Mouse (Mus musculus) stomach, postnatal 0 days (tissue): Measurements from ENCODE around the gene Sez6. TPM values are rescaled to one million over a fixed set of nuclear protein-coding genes. Genes with fewer than 3 reads are reported as not detected.
A peak's percentile ranks its signal among the peaks of the same experiment; 100 is the strongest.

Experiments
- ATAC-seq: fragments of 200-750 bp; cut with Nextera tagmentation; 2 replicates; pipeline ENCODE4 v1.8.0; 2017; ENCODE audit not compliant: low FRiP score, low TSS enrichment
- DNase-seq: peaks from one replicate; pipeline ENCODE4 v3.0.0-alpha.2; 2016; ENCODE audit warnings: low spot score
- H3K27ac ChIP-seq: fragments of 300-500 bp; sonication (generic); replicated peaks from 2 replicates; pipeline ENCODE4 v1.5.1; 2014; ENCODE audit warnings: mild to moderate bottlenecking, control low read depth
- H3K27me3 ChIP-seq: fragments of 300-500 bp; sonication (generic); 2 replicates; pipeline ENCODE4 v1.6.1; 2014; ENCODE audit warnings: low read length; ENCODE audit not compliant: control insufficient read depth, insufficient read depth
- H3K36me3 ChIP-seq: fragments of 300-500 bp; sonication (generic); 2 replicates; pipeline ENCODE4 v1.6.1; 2014; ENCODE audit warnings: low read length, mixed read lengths; ENCODE audit not compliant: control insufficient read depth, insufficient read depth
- H3K4me1 ChIP-seq: fragments of 300-500 bp; sonication (generic); replicated peaks from 2 replicates; pipeline ENCODE4 v1.6.1; 2014; ENCODE audit warnings: antibody characterized with exemption; ENCODE audit not compliant: control insufficient read depth, insufficient read depth
- H3K4me2 ChIP-seq: fragments of 300-500 bp; sonication (generic); replicated peaks from 2 replicates; pipeline ENCODE4 v1.6.1; 2014; ENCODE audit warnings: low read depth, mild to moderate bottlenecking, control low read depth, moderate library complexity
- H3K4me3 ChIP-seq: fragments of 300-500 bp; sonication (generic); 2 replicates; pipeline ENCODE4 v1.5.1; 2014; ENCODE audit warnings: low read depth, low read length, control low read depth
- H3K9ac ChIP-seq: fragments of 300-500 bp; sonication (generic); 2 replicates; pipeline ENCODE4 v1.6.1; 2014; ENCODE audit warnings: mild to moderate bottlenecking, low read length, control low read depth, mixed read lengths
- H3K9me3 ChIP-seq: fragments of 300-500 bp; sonication (generic); 2 replicates; pipeline ENCODE4 v1.6.1; 2016; ENCODE audit warnings: low read length; ENCODE audit not compliant: control insufficient read depth
- CTCF ChIP-seq: IDR thresholded peaks from 2 replicates; pipeline ENCODE4 v1.5.1; 2016; ENCODE audit warnings: antibody characterized with exemption, low read depth, mild to moderate bottlenecking, moderate library complexity
- EP300 ChIP-seq: optimal IDR thresholded peaks from 2 replicates; pipeline ENCODE3; 2016; ENCODE audit warnings: antibody characterized with exemption
- WGBS: fragments of 180-500 bp; shearing (Covaris S2); extraction: QIAGEN DNeasy Blood & Tissue Kit; methylation state at CpG from one replicate; pipeline ENCODE4 v1.1.7; 2014; 5-methylcytosine and 5-hydroxymethylcytosine counted together
- polyA plus RNA-seq: library from polyadenylated mRNA; unstranded; fragments of >200 nt; fragmentation: Nextera tagmentation; extraction: Ambion mirVana; gene quantifications from 2 replicates; pipeline ENCODE4 v1.2.1, GENCODE M21; 2015

The Sez6 gene
- polyA plus RNA-seq = 1.2 and 1.4 TPM in 2 replicates

DNA sequence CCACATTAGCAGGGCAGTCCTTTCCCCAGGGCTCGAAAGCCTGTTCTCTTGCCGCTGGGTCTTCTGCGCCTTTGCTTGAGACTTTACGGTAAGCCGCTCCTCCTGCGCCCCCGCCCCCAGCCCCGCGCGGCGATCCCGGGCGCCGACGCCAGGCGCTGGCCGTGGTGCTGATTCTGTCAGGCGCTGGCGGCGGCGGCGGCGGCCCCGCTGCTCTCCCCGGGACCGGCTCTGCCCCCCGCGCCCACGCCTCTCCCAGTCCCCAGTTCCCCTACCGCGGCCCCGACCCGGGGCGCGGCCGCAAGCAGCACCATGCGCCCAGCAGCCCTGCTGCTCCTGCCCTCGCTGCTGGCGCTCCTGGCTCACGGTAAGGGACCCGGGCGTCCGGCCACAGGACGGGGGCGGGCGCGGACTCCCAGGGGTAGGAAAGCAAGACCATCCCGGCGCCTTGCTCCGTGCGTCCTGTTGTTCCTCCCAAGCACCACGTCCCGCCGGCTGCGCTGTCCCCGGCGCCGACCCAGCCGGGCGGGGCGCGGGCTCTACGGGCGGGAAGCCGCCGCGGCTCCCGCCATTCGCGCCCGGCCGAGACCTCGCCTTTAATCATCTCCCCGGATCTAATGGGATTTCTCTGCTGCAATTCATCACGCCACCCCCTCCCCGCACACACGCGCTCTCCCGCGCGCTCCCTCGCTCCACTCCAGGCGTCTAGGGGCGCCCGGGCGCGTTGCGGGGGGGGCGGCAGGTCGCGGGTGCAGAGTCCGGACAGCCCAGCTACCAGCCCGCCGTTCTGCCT lies at the start of gene Sez6:
Sez6 (plus strand) TSS at position 50 of the 790 bp plus-strand sequence.
- H3K9ac ChIP-seq = no peak within 1 kb of the TSS
- ATAC-seq = peak; percentile 78
- peak within 1 kb of the TSS; percentile 44 for H3K4me3 ChIP-seq
- H3K27me3 ChIP-seq = peaks cover 12% of the 10 kb centered on the region; the same call in 1 of the 2 replicates
- no peaks in the 10 kb centered on the region for H3K36me3 ChIP-seq
- H3K9me3 ChIP-seq = no peaks in the 10 kb centered on the region
- WGBS = 0% methylated on average over 72 of the region's 94 CpGs
- TF ChIP-seq CTCF (peak; percentile 41), EP300 (no peak)
- peak; percentile 85 for DNase-seq
- H3K4me1 ChIP-seq = 0 out of 2 replicates have a peak, but pooled peaks cover 2% of the 10 kb centered on the region
- no peak within 1 kb of the TSS for H3K27ac ChIP-seq
- H3K4me2 ChIP-seq = peak within 1 kb of the TSS; percentile 84

DNA sequence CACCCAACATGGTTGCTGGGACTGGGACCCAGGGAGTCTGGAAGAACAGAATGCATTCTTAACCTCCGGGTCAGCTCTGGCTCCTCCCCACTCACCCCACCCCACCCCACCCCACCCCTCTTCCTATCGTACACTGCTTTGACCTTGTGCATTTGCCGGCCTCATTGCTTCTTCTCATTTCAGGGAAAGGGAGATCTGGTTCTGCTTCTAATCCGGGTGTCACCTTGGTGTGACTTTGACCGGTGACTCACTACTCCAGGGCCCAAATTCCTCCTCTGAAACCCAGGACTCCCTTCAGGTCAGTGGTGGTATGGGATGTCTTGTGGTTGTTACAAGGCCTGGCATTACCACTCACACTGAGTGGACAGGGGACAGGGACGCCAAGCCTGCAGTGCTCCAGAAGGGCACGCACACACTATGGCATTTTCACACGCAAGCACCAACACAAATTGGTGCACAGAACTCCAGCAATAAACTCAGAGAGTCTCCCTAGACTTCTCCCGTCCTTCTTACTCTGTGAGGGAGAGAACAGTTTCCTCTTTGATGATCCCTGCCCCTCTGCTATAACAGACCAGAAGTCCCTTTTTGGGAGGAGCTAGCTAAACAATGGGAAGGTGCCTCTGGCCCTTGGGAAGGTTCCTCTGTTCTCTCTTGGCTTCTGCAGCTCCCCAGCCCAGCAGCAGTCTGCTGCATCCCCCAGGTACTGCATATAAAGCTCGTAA lies 45.9 kb upstream of the Sez6 start:
- no peak overlapping the region for H3K27ac ChIP-seq
- 42% methylated on average over 10 of the region's 10 CpGs for WGBS
- H3K4me3 ChIP-seq = no peak overlapping the region
- no peak for DNase-seq
- no peaks in the 10 kb centered on the region for H3K4me1 ChIP-seq
- H3K9ac ChIP-seq = no peak overlapping the region
- H3K9me3 ChIP-seq = no peaks in the 10 kb centered on the region
- no peaks in the 10 kb centered on the region for H3K36me3 ChIP-seq
- no peaks in the 10 kb centered on the region for H3K27me3 ChIP-seq
- no peak for ATAC-seq
- no peak for TF ChIP-seq EP300
- no peak for TF ChIP-seq CTCF
- no peak overlapping the region for H3K4me2 ChIP-seq

DNA sequence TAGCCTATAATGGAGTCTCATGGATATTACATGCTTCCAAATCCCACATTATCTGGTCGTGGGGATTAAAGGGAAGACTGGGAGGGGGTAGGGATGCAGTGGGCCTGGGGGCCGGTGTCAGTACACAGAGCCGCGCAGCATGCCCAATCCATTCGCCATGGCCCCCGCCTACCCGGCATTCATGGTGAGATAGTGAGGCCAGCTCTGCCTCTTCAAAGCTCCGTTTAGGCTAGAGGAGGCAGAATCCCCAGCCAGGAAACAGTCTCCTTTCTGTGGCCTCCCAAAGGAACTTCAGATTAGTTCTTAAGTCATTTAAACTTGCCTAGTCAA lies 45.4 kb upstream of the Sez6 start:
- 53% methylated on average over 8 of the region's 8 CpGs for WGBS
- Histone ChIP-seq H3K36me3 (no peaks in the 10 kb centered on the region), H3K4me1 (no peaks in the 10 kb centered on the region), H3K4me3 (no peak overlapping the region), H3K27me3 (no peaks in the 10 kb centered on the region), H3K27ac (no peak overlapping the region), H3K9me3 (no peaks in the 10 kb centered on the region), H3K9ac (no peak overlapping the region), H3K4me2 (no peak overlapping the region)
- TF ChIP-seq CTCF (no peak), EP300 (no peak)
- ATAC-seq (no peak), DNase-seq (no peak)

DNA sequence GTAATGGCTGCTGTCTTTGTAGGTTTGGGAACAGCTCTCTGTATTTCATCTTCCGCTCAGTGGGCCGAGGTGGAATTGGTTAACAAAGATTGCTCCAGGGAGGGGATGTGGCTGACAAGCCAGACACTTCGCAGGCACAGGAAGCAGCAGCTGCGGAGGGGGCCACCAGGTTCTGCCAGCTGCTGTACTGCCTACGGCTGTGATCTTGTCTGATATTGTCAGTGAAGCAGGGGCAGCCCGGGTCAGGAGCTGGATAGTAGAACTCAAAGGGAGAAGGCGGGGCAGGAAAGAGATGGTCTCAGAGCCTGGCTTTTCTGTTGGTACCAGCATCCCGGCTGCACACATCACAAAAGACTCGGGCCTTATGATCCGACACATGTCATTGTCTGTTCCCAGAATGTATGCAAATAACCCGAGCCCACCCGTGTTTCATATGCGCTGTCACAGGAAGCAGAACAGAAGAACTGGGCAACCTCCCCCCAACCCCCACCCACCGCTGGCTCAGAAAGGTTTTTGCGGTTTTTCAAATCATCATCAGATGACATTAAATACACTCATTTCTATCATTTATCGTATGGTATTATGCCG lies 43.1 kb upstream of the Sez6 start:
- DNase-seq (no peak), ATAC-seq (no peak)
- no peak overlapping the region for H3K4me3 ChIP-seq
- no peaks in the 10 kb centered on the region for H3K27me3 ChIP-seq
- H3K27ac ChIP-seq = no peak overlapping the region
- H3K4me2 ChIP-seq = no peak overlapping the region
- WGBS = 46% methylated on average over 17 of the region's 17 CpGs
- no peaks in the 10 kb centered on the region for H3K4me1 ChIP-seq
- H3K9ac ChIP-seq = no peak overlapping the region
- no peaks in the 10 kb centered on the region for H3K9me3 ChIP-seq
- TF ChIP-seq EP300 (no peak), CTCF (no peak)
- no peaks in the 10 kb centered on the region for H3K36me3 ChIP-seq

DNA sequence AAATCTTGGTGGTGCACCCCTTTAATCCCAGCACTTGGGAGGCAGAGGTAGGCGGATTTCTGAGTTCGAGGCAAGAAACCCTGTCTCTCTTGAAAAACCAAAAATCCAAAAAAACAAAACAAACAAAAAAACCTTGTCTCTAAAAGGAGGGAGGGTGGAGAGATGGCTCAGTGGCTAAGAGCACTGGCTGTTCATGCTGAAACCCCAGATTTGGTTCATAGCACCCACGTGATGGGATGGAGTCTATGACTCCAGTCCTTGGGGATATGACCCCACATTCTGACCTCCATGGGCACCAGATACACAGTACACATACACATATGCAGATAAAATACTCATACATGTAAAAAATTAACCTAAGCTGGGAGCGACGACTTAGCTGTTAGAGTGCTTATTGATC lies 41.8 kb upstream of the Sez6 start:
- Histone ChIP-seq H3K4me2 (no peak overlapping the region), H3K4me1 (peaks cover 2% of the 10 kb centered on the region), H3K9me3 (no peaks in the 10 kb centered on the region), H3K9ac (no peak overlapping the region), H3K36me3 (no peaks in the 10 kb centered on the region), H3K4me3 (no peak overlapping the region), H3K27ac (no peak overlapping the region), H3K27me3 (no peaks in the 10 kb centered on the region)
- DNase-seq = no peak
- WGBS = 86% methylated on average over 5 of the region's 5 CpGs
- ATAC-seq = no peak
- no peak for TF ChIP-seq EP300
- TF ChIP-seq CTCF = no peak
